Mouse (Mus musculus): ENCODE measurements around the gene Ggnbp2. TPM values are rescaled to one million over a fixed set of nuclear protein-coding genes. Genes with fewer than 3 reads are reported as not detected.
"Not testable (repeated sequence)": the region's sequence is repeated elsewhere in the genome, so short reads cannot be mapped to it uniquely, and the experiment has no call there.

The Ggnbp2 gene
- polyA plus RNA-seq, 1 experiment from 2014 or later, result 100 TPM

GRCm38 (mm10) chr11:84879772-84880464, 9.3 kb upstream of the Ggnbp2 start, which contains the start of the genes Myo19 and Pigw:
Gene Myo19, plus strand, starts transcription at chr11:84880148.
Gene Pigw, minus strand, starts transcription at chr11:84880285.
- peak; percentile 78 for DNase-seq (ENCODE audit: low spot score)

GRCm38 (mm10) chr11:84879007-84879771, 8.6 kb upstream of the Ggnbp2 start:
- DNase-seq (ENCODE audit: low spot score), result no peak

- not testable (repeated sequence) for DNase-seq (ENCODE audit: low spot score)
Observed at GRCm38 (mm10) chr11:84876020-84876419, 5.4 kb upstream of the Ggnbp2 start.

GRCm38 (mm10) chr11:84873042-84873833, 2.6 kb upstream of the Ggnbp2 start:
- DNase-seq (ENCODE audit: low spot score), result no peak

GRCm38 (mm10) chr11:84871548-84872069, 992 bp upstream of the Ggnbp2 start:
- DNase-seq (ENCODE audit: low spot score), result no peak

- DNase-seq (ENCODE audit: low spot score), result no peak
Observed at GRCm38 (mm10) chr11:84871046-84871445, 429 bp upstream of the Ggnbp2 start.

GRCm38 (mm10) chr11:84869537-84870232, 932 bp downstream of the Ggnbp2 start:
- peak; percentile 98 for DNase-seq (ENCODE audit: low spot score)

GRCm38 (mm10) chr11:84868786-84869259, 1.8 kb downstream of the Ggnbp2 start:
- peak; percentile 47 for DNase-seq (ENCODE audit: low spot score)

GRCm38 (mm10) chr11:84867586-84867985, 3.0 kb downstream of the Ggnbp2 start:
- DNase-seq (ENCODE audit: low spot score), result no peak

- no peak for DNase-seq (ENCODE audit: low spot score)
Observed at GRCm38 (mm10) chr11:84865268-84865667, 5.3 kb downstream of the Ggnbp2 start.

- no peak for DNase-seq (ENCODE audit: low spot score)
Observed at GRCm38 (mm10) chr11:84855285-84855684, 15.3 kb downstream of the Ggnbp2 start.

GRCm38 (mm10) chr11:84847475-84848090, 23.0 kb downstream of the Ggnbp2 start:
- DNase-seq (ENCODE audit: low spot score), result no peak

- DNase-seq (ENCODE audit: low spot score), result no peak
Observed at GRCm38 (mm10) chr11:84846741-84847474, 23.7 kb downstream of the Ggnbp2 start.

- no peak for DNase-seq (ENCODE audit: low spot score)
Observed at GRCm38 (mm10) chr11:84839330-84839729, 31.3 kb downstream of the Ggnbp2 start.

GRCm38 (mm10) chr11:84829495-84829894, 41.1 kb downstream of the Ggnbp2 start:
- not testable (repeated sequence) for DNase-seq (ENCODE audit: low spot score)

GRCm38 (mm10) chr11:84828516-84829399, 41.9 kb downstream of the Ggnbp2 start, which contains the start of gene Dhrs11:
Gene Dhrs11, minus strand, starts transcription at chr11:84828994.
- peak; percentile 85 for DNase-seq (ENCODE audit: low spot score)

- DNase-seq (ENCODE audit: low spot score), result no peak
Observed at GRCm38 (mm10) chr11:84827901-84828503, 42.6 kb downstream of the Ggnbp2 start.

- no peak for DNase-seq (ENCODE audit: low spot score)
Observed at GRCm38 (mm10) chr11:84827492-84827891, 43.1 kb downstream of the Ggnbp2 start.

All from thymus, postnatal 0 days (tissue).